Mouse (Mus musculus): ENCODE data around the gene Wwtr1. TPM values are rescaled to one million over a fixed set of nuclear protein-coding genes. Genes with fewer than 3 reads are reported as not detected.

Gene Wwtr1
- polyA plus RNA-seq, 1 experiment from 2014 or later, result 15.5 TPM

DNA sequence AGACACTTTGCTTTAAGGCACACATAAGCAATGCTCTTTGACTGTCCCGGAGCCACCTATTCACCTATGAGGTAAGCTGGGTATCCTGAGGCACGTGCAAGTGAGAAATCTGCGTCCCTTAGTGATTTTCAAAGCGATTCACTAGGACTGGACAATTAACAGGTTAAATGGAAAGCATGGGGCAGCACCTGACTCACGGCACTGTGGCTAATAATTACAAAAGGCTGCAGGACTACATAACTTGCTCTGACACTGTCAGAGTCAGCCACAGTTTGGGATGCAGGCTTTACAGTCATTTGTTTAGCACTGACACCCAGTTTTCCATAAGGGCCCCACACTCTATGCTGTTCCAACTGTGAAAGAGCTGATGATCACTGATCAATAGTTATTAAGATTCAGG, 9.1 kb downstream of the Wwtr1 start:
- Histone ChIP-seq H3K4me3 (replicated peaks; ENCODE audit: low read length) (no peak overlapping the region), H3K27me3 (ENCODE audit: control insufficient read depth, insufficient read depth, low read length) (no peaks in the 10 kb centered on the region), H3K9me3 (replicated peaks; ENCODE audit: control insufficient read depth, low read length) (0 out of 2 replicates have a peak, but pooled peaks cover 6% of the 10 kb centered on the region), H3K4me1 (ENCODE audit: control insufficient read depth, insufficient read depth, low read length) (no peaks in the 10 kb centered on the region; the same call in 1 of the 2 replicates), H3K27ac (ENCODE audit: low read length) (no peak overlapping the region), H3K36me3 (ENCODE audit: control insufficient read depth, insufficient read depth, low read length) (peaks cover 12% of the 10 kb centered on the region; the same call in 1 of the 2 replicates), H3K9ac (ENCODE audit: low read length) (no peak overlapping the region), H3K4me2 (ENCODE audit: low read depth, low read length) (no peak overlapping the region)
- no peak for ATAC-seq (ENCODE audit: insufficient read depth, low FRiP score)
- WGBS, result 69% methylated on average over 5 of the region's 5 CpGs

DNA sequence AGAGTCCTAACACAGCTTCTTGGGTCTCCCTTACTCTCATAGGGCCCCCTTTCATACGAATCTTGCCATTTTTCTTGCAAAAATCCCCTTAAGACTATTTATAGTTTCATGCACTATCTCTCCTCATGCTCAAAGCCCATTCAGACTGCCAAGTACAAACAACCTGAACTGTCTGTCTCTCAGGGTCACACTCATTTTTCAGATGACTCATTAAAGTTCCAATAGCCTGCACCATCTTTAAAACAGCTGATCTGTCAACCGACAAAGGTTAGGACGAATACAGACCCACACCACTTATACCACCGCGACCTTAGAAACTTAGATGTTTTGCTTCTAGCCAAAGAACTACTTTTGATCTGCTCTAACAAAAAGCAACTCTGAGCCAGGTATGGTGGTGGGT, 12.1 kb downstream of the Wwtr1 start:
- no peak overlapping the region for H3K4me3 ChIP-seq (replicated peaks; ENCODE audit: low read length)
- no peak for ATAC-seq (ENCODE audit: insufficient read depth, low FRiP score)
- 69% methylated on average over 5 of the region's 5 CpGs for WGBS
- H3K9me3 ChIP-seq (replicated peaks; ENCODE audit: control insufficient read depth, low read length), result no peaks in the 10 kb centered on the region
- H3K27me3 ChIP-seq (ENCODE audit: control insufficient read depth, insufficient read depth, low read length), result no peaks in the 10 kb centered on the region
- no peaks in the 10 kb centered on the region for H3K4me1 ChIP-seq (ENCODE audit: control insufficient read depth, insufficient read depth, low read length)
- H3K9ac ChIP-seq (ENCODE audit: low read length), result no peak overlapping the region
- H3K27ac ChIP-seq (ENCODE audit: low read length), result no peak overlapping the region
- H3K36me3 ChIP-seq (ENCODE audit: control insufficient read depth, insufficient read depth, low read length), result 0 out of 2 replicates have a peak, but pooled peaks cover 6% of the 10 kb centered on the region
- no peak overlapping the region for H3K4me2 ChIP-seq (ENCODE audit: low read depth, low read length)

DNA sequence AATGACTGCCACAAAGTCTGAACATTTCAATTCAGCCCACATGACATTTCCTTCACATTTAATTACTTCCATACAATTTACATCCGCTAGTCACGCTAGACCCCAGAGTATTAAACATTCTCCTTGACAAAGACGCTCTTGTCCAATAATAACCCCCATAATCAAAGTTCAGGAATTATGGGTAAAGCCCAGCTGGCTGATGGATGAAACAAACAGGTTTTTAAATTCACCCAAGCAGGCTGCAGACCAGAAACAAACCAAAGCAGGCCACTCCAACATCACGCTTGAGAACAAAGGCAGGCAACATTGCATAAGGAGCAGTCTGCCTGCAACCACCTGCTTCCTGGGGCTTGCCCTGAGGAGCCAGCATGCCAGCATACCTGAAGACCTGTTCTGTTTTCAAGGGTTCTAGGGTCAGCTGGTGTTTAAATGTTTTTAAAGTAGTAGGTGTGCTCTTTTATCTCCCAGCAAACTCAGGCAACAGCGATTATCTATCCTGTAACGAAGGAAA, 12.7 kb downstream of the Wwtr1 start:
- H3K4me3 ChIP-seq (replicated peaks; ENCODE audit: low read length), result no peak overlapping the region
- H3K27ac ChIP-seq (ENCODE audit: low read length), result no peak overlapping the region
- no peaks in the 10 kb centered on the region for H3K27me3 ChIP-seq (ENCODE audit: control insufficient read depth, insufficient read depth, low read length)
- H3K9ac ChIP-seq (ENCODE audit: low read length), result no peak overlapping the region
- no peak overlapping the region for H3K4me2 ChIP-seq (ENCODE audit: low read depth, low read length)
- ATAC-seq (ENCODE audit: insufficient read depth, low FRiP score), result no peak
- no peaks in the 10 kb centered on the region for H3K4me1 ChIP-seq (ENCODE audit: control insufficient read depth, insufficient read depth, low read length)
- 0 out of 2 replicates have a peak, but pooled peaks cover 6% of the 10 kb centered on the region for H3K36me3 ChIP-seq (ENCODE audit: control insufficient read depth, insufficient read depth, low read length)
- no peaks in the 10 kb centered on the region for H3K9me3 ChIP-seq (replicated peaks; ENCODE audit: control insufficient read depth, low read length)
- WGBS, result 72% methylated on average over 6 of the region's 6 CpGs

DNA sequence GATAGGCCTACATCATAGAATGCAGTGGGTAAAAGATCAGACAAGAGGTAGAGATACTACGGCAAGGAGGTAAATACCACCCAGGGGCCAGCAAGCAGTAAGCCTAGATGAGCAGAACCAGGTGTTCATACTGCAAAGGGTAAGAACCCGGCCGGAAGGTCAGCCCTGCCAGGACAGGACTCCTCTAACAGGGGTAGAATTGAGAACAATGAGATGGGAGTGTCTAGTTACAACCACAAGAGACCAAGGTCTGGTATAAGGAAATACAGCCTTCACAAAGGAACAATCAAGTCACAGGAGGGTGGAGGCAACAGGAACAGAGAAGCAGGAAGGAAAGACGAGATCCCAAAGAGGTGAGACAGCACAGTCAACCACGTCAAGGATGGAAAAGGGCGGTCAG, 16.9 kb downstream of the Wwtr1 start:
- Histone ChIP-seq H3K4me1 (ENCODE audit: control insufficient read depth, insufficient read depth, low read length) (no peaks in the 10 kb centered on the region), H3K4me3 (replicated peaks; ENCODE audit: low read length) (no peak overlapping the region), H3K27ac (ENCODE audit: low read length) (no peak overlapping the region), H3K27me3 (ENCODE audit: control insufficient read depth, insufficient read depth, low read length) (no peaks in the 10 kb centered on the region), H3K36me3 (ENCODE audit: control insufficient read depth, insufficient read depth, low read length) (0 out of 2 replicates have a peak, but pooled peaks cover 6% of the 10 kb centered on the region), H3K9ac (ENCODE audit: low read length) (no peak overlapping the region), H3K9me3 (replicated peaks; ENCODE audit: control insufficient read depth, low read length) (no peaks in the 10 kb centered on the region), H3K4me2 (ENCODE audit: low read depth, low read length) (no peak overlapping the region)
- WGBS, result 89% methylated on average over 6 of the region's 6 CpGs
- no peak for ATAC-seq (ENCODE audit: insufficient read depth, low FRiP score)

DNA sequence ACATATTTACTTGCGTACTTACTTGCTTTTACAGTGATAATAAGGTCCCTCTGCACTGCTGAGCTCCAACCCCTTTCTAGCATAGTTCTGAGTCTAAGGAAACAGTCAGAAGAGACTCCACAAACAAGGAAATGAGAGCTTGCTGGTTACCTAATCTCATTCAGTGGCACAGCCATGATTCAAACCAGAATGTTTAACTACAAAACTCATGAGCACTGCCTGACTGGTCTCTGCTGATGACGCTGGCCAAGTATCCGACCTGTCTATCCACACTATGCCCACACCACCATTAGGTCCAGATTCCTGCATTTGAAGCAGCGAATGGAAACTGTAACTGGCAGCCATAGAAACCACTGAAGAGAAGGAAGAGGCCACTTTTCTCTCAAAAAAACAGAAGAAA, 18.3 kb downstream of the Wwtr1 start:
- WGBS, result 83% methylated on average over 4 of the region's 4 CpGs

DNA sequence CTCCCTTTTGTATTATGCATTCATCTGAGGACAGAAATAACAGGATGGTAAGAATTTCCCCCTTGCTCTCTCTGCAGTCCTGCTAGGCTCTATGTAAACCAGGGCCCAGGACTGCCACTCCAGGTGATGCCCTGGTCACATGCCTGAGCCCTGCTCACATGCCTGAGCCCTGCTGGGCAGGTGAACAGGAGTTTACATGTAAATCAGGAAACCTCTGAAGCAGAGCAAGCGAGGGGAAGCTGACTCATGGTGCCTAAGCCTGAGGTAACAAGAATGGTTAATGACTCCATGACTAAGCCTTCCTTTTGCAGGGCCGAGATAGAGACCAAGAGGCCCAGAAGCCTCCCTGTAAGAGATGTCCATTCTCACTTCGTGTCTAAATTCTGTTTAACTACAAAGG, 20.1 kb downstream of the Wwtr1 start:
- Histone ChIP-seq H3K27ac (ENCODE audit: low read length) (no peak overlapping the region), H3K9ac (ENCODE audit: low read length) (no peak overlapping the region), H3K4me3 (replicated peaks; ENCODE audit: low read length) (no peak overlapping the region), H3K9me3 (replicated peaks; ENCODE audit: control insufficient read depth, low read length) (no peaks in the 10 kb centered on the region), H3K36me3 (ENCODE audit: control insufficient read depth, insufficient read depth, low read length) (0 out of 2 replicates have a peak, but pooled peaks cover 3% of the 10 kb centered on the region), H3K4me2 (ENCODE audit: low read depth, low read length) (no peak overlapping the region), H3K4me1 (ENCODE audit: control insufficient read depth, insufficient read depth, low read length) (no peaks in the 10 kb centered on the region), H3K27me3 (ENCODE audit: control insufficient read depth, insufficient read depth, low read length) (no peaks in the 10 kb centered on the region)
- WGBS, result 53% methylated on average over 3 of the region's 3 CpGs
- no peak for ATAC-seq (ENCODE audit: insufficient read depth, low FRiP score)

More for the DNA sequence above, 18.3 kb downstream of the Wwtr1 start:
- no peak overlapping the region for H3K27ac ChIP-seq (ENCODE audit: low read length)
- H3K9me3 ChIP-seq (replicated peaks; ENCODE audit: control insufficient read depth, low read length), result no peaks in the 10 kb centered on the region
- no peak overlapping the region for H3K9ac ChIP-seq (ENCODE audit: low read length)
- H3K4me3 ChIP-seq (replicated peaks; ENCODE audit: low read length), result no peak overlapping the region
- no peaks in the 10 kb centered on the region for H3K27me3 ChIP-seq (ENCODE audit: control insufficient read depth, insufficient read depth, low read length)
- no peak overlapping the region for H3K4me2 ChIP-seq (ENCODE audit: low read depth, low read length)
- 0 out of 2 replicates have a peak, but pooled peaks cover 6% of the 10 kb centered on the region for H3K36me3 ChIP-seq (ENCODE audit: control insufficient read depth, insufficient read depth, low read length)
- no peak for ATAC-seq (ENCODE audit: insufficient read depth, low FRiP score)
- no peaks in the 10 kb centered on the region for H3K4me1 ChIP-seq (ENCODE audit: control insufficient read depth, insufficient read depth, low read length)

DNA sequence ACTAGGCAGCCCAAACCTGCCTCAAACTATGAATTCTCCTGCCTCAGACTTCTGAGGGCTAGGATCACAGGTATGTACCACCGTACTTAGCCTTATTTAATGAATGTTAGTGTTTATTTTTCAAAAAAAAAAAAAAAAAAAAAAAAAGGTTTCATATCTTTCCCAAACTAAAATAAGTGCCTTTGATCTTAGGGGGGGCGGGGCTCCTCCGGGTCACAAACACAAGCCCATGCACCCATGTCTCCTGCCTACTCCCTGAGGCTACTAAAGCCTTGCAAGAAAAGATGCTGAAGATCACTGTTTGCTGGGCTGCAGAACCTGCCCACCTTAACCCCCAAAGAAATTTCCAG, 20.8 kb downstream of the Wwtr1 start:
- no peak overlapping the region for H3K4me2 ChIP-seq (ENCODE audit: low read depth, low read length)
- no peak overlapping the region for H3K9ac ChIP-seq (ENCODE audit: low read length)
- WGBS, result 72% methylated on average over 3 of the region's 3 CpGs
- H3K27ac ChIP-seq (ENCODE audit: low read length), result no peak overlapping the region
- H3K4me1 ChIP-seq (ENCODE audit: control insufficient read depth, insufficient read depth, low read length), result no peaks in the 10 kb centered on the region
- no peaks in the 10 kb centered on the region for H3K9me3 ChIP-seq (replicated peaks; ENCODE audit: control insufficient read depth, low read length)
- H3K27me3 ChIP-seq (ENCODE audit: control insufficient read depth, insufficient read depth, low read length), result no peaks in the 10 kb centered on the region
- no peaks in the 10 kb centered on the region for H3K36me3 ChIP-seq (ENCODE audit: control insufficient read depth, insufficient read depth, low read length)
- ATAC-seq (ENCODE audit: insufficient read depth, low FRiP score), result no peak
- H3K4me3 ChIP-seq (replicated peaks; ENCODE audit: low read length), result no peak overlapping the region

DNA sequence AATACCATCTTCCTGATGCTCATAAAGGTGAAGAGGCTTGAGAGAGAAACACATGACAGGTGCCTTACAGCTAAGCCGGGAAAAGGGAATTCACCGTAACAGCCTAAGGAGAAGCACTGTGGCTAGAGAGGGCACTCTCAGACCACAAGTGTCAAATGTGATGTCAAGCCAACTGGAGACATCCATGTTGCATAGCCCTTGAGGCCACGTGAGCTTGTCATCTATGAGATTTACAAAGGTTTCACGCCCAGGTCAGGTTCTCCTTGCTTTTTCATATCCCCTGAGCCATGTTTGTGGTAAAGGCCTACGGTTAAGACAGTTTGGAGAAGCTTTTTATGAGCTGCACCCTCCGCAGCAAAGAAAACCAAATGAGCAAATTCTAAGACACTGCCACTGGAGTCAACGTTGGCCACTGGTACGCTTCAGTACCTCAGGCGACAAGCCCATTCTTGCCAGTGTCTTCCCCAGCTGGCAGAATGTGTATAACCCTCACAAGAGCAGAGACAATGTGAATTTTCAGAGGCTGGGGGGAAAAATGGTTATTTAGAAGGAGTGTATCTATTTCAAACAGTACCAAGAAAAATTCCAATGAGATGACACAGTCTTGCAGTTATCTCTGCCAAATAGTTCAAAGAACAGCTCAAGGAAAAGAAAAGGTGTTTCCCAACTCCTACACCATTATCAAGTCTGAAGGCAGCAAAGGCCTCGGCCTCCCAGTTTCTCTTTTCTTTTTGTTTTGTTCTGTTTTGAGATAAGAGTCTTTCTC, 21.4 kb downstream of the Wwtr1 start:
- H3K27ac ChIP-seq (ENCODE audit: low read length), result no peak overlapping the region; the same call in 1 of the 2 replicates
- no peak overlapping the region for H3K9ac ChIP-seq (ENCODE audit: low read length)
- no peak overlapping the region for H3K4me2 ChIP-seq (ENCODE audit: low read depth, low read length)
- no peak overlapping the region for H3K4me3 ChIP-seq (replicated peaks; ENCODE audit: low read length)
- no peaks in the 10 kb centered on the region for H3K36me3 ChIP-seq (ENCODE audit: control insufficient read depth, insufficient read depth, low read length)
- H3K4me1 ChIP-seq (ENCODE audit: control insufficient read depth, insufficient read depth, low read length), result no peaks in the 10 kb centered on the region
- no peaks in the 10 kb centered on the region for H3K9me3 ChIP-seq (replicated peaks; ENCODE audit: control insufficient read depth, low read length)
- no peak for ATAC-seq (ENCODE audit: insufficient read depth, low FRiP score)
- no peaks in the 10 kb centered on the region for H3K27me3 ChIP-seq (ENCODE audit: control insufficient read depth, insufficient read depth, low read length)
- 81% methylated on average over 10 of the region's 10 CpGs for WGBS

DNA sequence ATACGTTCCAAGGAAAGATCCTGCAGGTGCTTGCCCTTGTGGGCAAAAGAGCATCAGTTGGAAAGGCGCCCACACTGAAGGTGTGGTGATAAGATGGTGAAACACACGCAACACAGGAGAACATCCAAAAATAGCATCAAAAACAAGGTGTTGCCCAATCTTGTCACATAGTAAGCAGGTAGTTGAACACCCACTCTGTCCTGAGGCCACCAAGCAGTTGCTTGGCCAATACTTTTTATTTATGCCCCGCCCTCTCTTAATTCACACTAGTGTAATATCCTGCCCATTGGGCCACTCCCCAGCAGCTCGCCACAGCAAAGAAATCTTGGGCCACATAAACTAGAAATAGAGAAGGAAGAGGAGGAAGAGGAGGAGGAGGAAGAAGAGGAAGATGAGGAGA, 22.6 kb downstream of the Wwtr1 start:
- H3K36me3 ChIP-seq (ENCODE audit: control insufficient read depth, insufficient read depth, low read length), result no peaks in the 10 kb centered on the region
- no peak for ATAC-seq (ENCODE audit: insufficient read depth, low FRiP score)
- no peak overlapping the region for H3K9ac ChIP-seq (ENCODE audit: low read length)
- H3K9me3 ChIP-seq (replicated peaks; ENCODE audit: control insufficient read depth, low read length), result no peaks in the 10 kb centered on the region
- WGBS, result 89% methylated on average over 5 of the region's 5 CpGs
- H3K27ac ChIP-seq (ENCODE audit: low read length), result no peak overlapping the region
- no peaks in the 10 kb centered on the region for H3K27me3 ChIP-seq (ENCODE audit: control insufficient read depth, insufficient read depth, low read length)
- no peaks in the 10 kb centered on the region for H3K4me1 ChIP-seq (ENCODE audit: control insufficient read depth, insufficient read depth, low read length)
- no peak overlapping the region for H3K4me3 ChIP-seq (replicated peaks; ENCODE audit: low read length)
- H3K4me2 ChIP-seq (ENCODE audit: low read depth, low read length), result no peak overlapping the region

All from stomach, embryonic 16.5 days (tissue).